In genomic region chr10:17653325-17653724, GRCm38 (mm10) we compare ENCODE assay signal across 11 mouse cellular contexts.
DNase-seq lines count a peak whose midpoint lies in the region; TF ChIP-seq lines count a peak whose summit lies in the region.
"Had no signal": no experiment of that assay in that cellular context is flagged by ENCODE, and none has a peak within 500 bp of the region (broad histone marks: within the 10 kb centered on the region; RNA-seq: fewer than 3 reads in every experiment).

No protein-coding gene starts in this region.

- H3K36me3 ChIP-seq in heart, embryonic 10.5 days: no peaks in the 10 kb centered on the region
- H3K36me3 ChIP-seq in heart, adult 2 months (ENCODE audit: control insufficient read depth, insufficient read depth, low read length): no peaks in the 10 kb centered on the region
- H3K36me3 ChIP-seq in limb, embryonic 10.5 days: no peaks in the 10 kb centered on the region

- peak overlapping the region; percentile 73 for H3K27ac ChIP-seq in heart, embryonic 10.5 days
- H3K27ac ChIP-seq in heart, adult 2 months: no peak overlapping the region
- H3K27ac ChIP-seq in limb, embryonic 10.5 days: 0 out of 2 replicates have a peak overlapping the region, but pooled peaks have one; percentile 50

- no peaks in the 10 kb centered on the region for H3K9me3 ChIP-seq in heart, embryonic 10.5 days
- H3K9me3 ChIP-seq in limb, embryonic 10.5 days (replicated peaks): no peaks in the 10 kb centered on the region
- H3K9me3 ChIP-seq: megakaryocyte, embryonic 14.5 days had no signal

- TF ChIP-seq POLR2A in heart, adult 2 months (IDR thresholded peaks at IDR 0.05; ENCODE audit: insufficient read depth, low read depth, low read length): no peak

- no peaks in the 10 kb centered on the region for H3K27me3 ChIP-seq in heart, embryonic 10.5 days (ENCODE audit: insufficient read depth, poor library complexity, severe bottlenecking)
- H3K27me3 ChIP-seq in heart, adult 2 months (ENCODE audit: control insufficient read depth, insufficient read depth, low read length): no peaks in the 10 kb centered on the region
- 0 out of 2 replicates have a peak, but pooled peaks cover 4% of the 10 kb centered on the region for H3K27me3 ChIP-seq in limb, embryonic 10.5 days (ENCODE audit: low read depth, poor library complexity, severe bottlenecking)
- H3K27me3 ChIP-seq: megakaryocyte, embryonic 14.5 days had no signal

- H3K4me1 ChIP-seq in heart, embryonic 10.5 days: peaks cover 44% of the 10 kb centered on the region
- H3K4me1 ChIP-seq in heart, adult 2 months (ENCODE audit: control insufficient read depth, insufficient read depth, low read length): peaks cover 2% of the 10 kb centered on the region; the same call in 1 of the 2 replicates
- peaks cover 28% of the 10 kb centered on the region for H3K4me1 ChIP-seq in limb, embryonic 10.5 days

- no peak overlapping the region for H3K9ac ChIP-seq in heart, adult 2 months (ENCODE audit: low read depth, low read length)

- no peak overlapping the region for H3K4me3 ChIP-seq in heart, embryonic 10.5 days
- H3K4me3 ChIP-seq in heart, adult 2 months: no peak overlapping the region
- H3K4me3 ChIP-seq in limb, embryonic 10.5 days: no peak overlapping the region
- H3K4me3 ChIP-seq: megakaryocyte, embryonic 14.5 days had no signal

- 51% methylated on average over 6 of the region's 6 CpGs for WGBS in heart, embryonic 10.5 days
- WGBS in heart, adult 2 months: 69% methylated on average over 6 of the region's 6 CpGs
- WGBS in limb, embryonic 10.5 days: 33% methylated on average over 6 of the region's 6 CpGs

- no peak for DNase-seq in heart, embryonic 10.5 days (ENCODE audit: low spot score)
- DNase-seq in heart, adult 2 months: no peak
- DNase-seq in 3T3-L1 (ENCODE audit: low read depth, low spot score): peak; percentile 19
- peak; percentile 3 for DNase-seq in c-Kit-positive CD71-positive TER-119-positive erythroid progenitor cells, embryonic 14.5 days (ENCODE audit: low spot score)
- DNase-seq in limb, embryonic 10.5 days (ENCODE audit: low spot score): no peak
- no peak for DNase-seq in B cell, adult 2 months
- no peak for DNase-seq in embryo, embryonic 10.5 days (ENCODE audit: low spot score)
- no peak for DNase-seq in cerebellum, adult 11 months
- DNase-seq: embryo, embryonic 11 days; thymus, postnatal 4 days had no signal

- no peaks in the 10 kb centered on the region for H3K79me2 ChIP-seq in heart, adult 2 months (replicated peaks; ENCODE audit: control insufficient read depth, insufficient read depth, low read length)

- TF ChIP-seq EP300 in heart, adult 2 months (IDR thresholded peaks at IDR 0.05; ENCODE audit: insufficient read depth, low read depth, low read length): no peak

- intact Hi-C loops in heart, adult 2 months (cut with DNase I): no loop called here

- no peak for TF ChIP-seq CTCF in heart, adult 2 months (IDR thresholded peaks at IDR 0.05)

Comparison
In these comparisons a context has a peak if more than half of its experiments do, and no peak if none do; other contexts are left out.
1. DNase-seq: peak in 3T3-L1 (single experiment) and c-Kit-positive CD71-positive TER-119-positive erythroid progenitor cells, embryonic 14.5 days (single experiment); none in heart, embryonic 10.5 days (single experiment), heart, adult 2 months (0 of 2), limb, embryonic 10.5 days (single experiment), B cell, adult 2 months (0 of 2), embryo, embryonic 10.5 days (single experiment) and cerebellum, adult 11 months (single experiment).